Mouse (Mus musculus) neural tube, embryonic 12.5 days (tissue): Measurements from ENCODE around the gene Kazald1. TPM values are rescaled to one million over a fixed set of nuclear protein-coding genes. Genes with fewer than 3 reads are reported as not detected.
A peak's percentile ranks its signal among the peaks of the same experiment; 100 is the strongest.

Source experiments
- ATAC-seq: fragments of 200-750 bp; cut with Nextera tagmentation; 2 replicates; pipeline ENCODE4 v1.8.0; 2017; ENCODE audit warnings: low read depth, mild to moderate bottlenecking, moderate TSS enrichment, moderate library complexity; ENCODE audit not compliant: low FRiP score
- H3K27ac ChIP-seq: fragments of 300-500 bp; sonication (generic); 2 replicates; pipeline ENCODE4 v1.5.1; 2016
- H3K27me3 ChIP-seq: fragments of 300-500 bp; sonication (generic); replicated peaks from 2 replicates; pipeline ENCODE4 v1.6.1; 2016; ENCODE audit warnings: mild to moderate bottlenecking
- H3K36me3 ChIP-seq: fragments of 300-500 bp; sonication (generic); 2 replicates; pipeline ENCODE4 v1.6.1; 2016; ENCODE audit warnings: mild to moderate bottlenecking
- H3K4me1 ChIP-seq: fragments of 300-500 bp; sonication (generic); 2 replicates; pipeline ENCODE4 v1.6.1; 2016
- H3K4me2 ChIP-seq: fragments of 300-500 bp; sonication (generic); replicated peaks from 2 replicates; pipeline ENCODE4 v1.6.1; 2016; ENCODE audit warnings: mild to moderate bottlenecking
- H3K4me3 ChIP-seq: fragments of 300-500 bp; sonication (generic); 2 replicates; pipeline ENCODE4 v1.5.1; 2016
- H3K9ac ChIP-seq: fragments of 300-500 bp; sonication (generic); 2 replicates; pipeline ENCODE4 v1.6.1; 2016; ENCODE audit warnings: mild to moderate bottlenecking
- H3K9me3 ChIP-seq: fragments of 300-500 bp; sonication (generic); 2 replicates; pipeline ENCODE4 v1.6.1; 2016; ENCODE audit warnings: mild to moderate bottlenecking
- WGBS: fragments of 180-500 bp; shearing (Covaris S2); methylation state at CpG from one replicate; pipeline ENCODE4 v1.1.7; 2016; 5-methylcytosine and 5-hydroxymethylcytosine counted together
- polyA plus RNA-seq: library from polyadenylated mRNA; unstranded; fragments of >200 nt; fragmentation: Nextera tagmentation; extraction: Ambion mirVana; gene quantifications from 2 replicates; pipeline ENCODE4 v1.2.1, GENCODE M21; 2016

The Kazald1 gene
- polyA plus RNA-seq, result 0.46 and 0.57 TPM in 2 replicates

GRCm38 (mm10) chr19:45074580-45075322 lies at the start of gene Kazald1:
TSS of gene Kazald1 (plus strand) at chr19:45075241.
- peak; percentile 81 for ATAC-seq
- Histone ChIP-seq H3K4me1 (peaks cover 25% of the 10 kb centered on the region), H3K4me2 (peak within 1 kb of the TSS; percentile 98), H3K27me3 (peaks cover 67% of the 10 kb centered on the region), H3K4me3 (peak within 1 kb of the TSS; percentile 60), H3K27ac (peak within 1 kb of the TSS; percentile 53; the same call in 1 of the 2 replicates), H3K36me3 (no peaks in the 10 kb centered on the region), H3K9me3 (no peaks in the 10 kb centered on the region), H3K9ac (peak within 1 kb of the TSS; percentile 71)
- under 1% methylated on average over 45 of the region's 45 CpGs for WGBS

- 93% methylated on average over 37 of the region's 37 CpGs for WGBS
- Histone ChIP-seq H3K27ac (no peak overlapping the region), H3K9me3 (no peaks in the 10 kb centered on the region), H3K4me3 (no peak overlapping the region), H3K4me1 (peaks cover 21% of the 10 kb centered on the region), H3K36me3 (peaks cover 61% of the 10 kb centered on the region), H3K27me3 (no peaks in the 10 kb centered on the region), H3K4me2 (no peak overlapping the region), H3K9ac (no peak overlapping the region)
- no peak for ATAC-seq
Measured at GRCm38 (mm10) chr19:45025937-45026568, 49.0 kb upstream of the Kazald1 start.

- H3K9ac ChIP-seq, result no peak overlapping the region
- H3K27ac ChIP-seq, result no peak overlapping the region
- no peaks in the 10 kb centered on the region for H3K9me3 ChIP-seq
- H3K4me3 ChIP-seq, result no peak overlapping the region
- H3K4me1 ChIP-seq, result peaks cover 18% of the 10 kb centered on the region
- no peak overlapping the region for H3K4me2 ChIP-seq
- ATAC-seq, result no peak
- WGBS, result 73% methylated on average over 6 of the region's 6 CpGs
- peaks cover 51% of the 10 kb centered on the region for H3K36me3 ChIP-seq
- H3K27me3 ChIP-seq, result no peaks in the 10 kb centered on the region
Measured at GRCm38 (mm10) chr19:45026958-45027670, 47.9 kb upstream of the Kazald1 start.

GRCm38 (mm10) chr19:45027848-45028247 lies 47.2 kb upstream of the Kazald1 start:
- Histone ChIP-seq H3K4me1 (peaks cover 25% of the 10 kb centered on the region), H3K9ac (no peak overlapping the region), H3K27me3 (no peaks in the 10 kb centered on the region), H3K9me3 (no peaks in the 10 kb centered on the region), H3K4me3 (no peak overlapping the region), H3K27ac (no peak overlapping the region), H3K36me3 (peaks cover 47% of the 10 kb centered on the region), H3K4me2 (no peak overlapping the region)
- ATAC-seq, result no peak
- WGBS, result 78% methylated on average over 6 of the region's 6 CpGs

GRCm38 (mm10) chr19:45028746-45029145 lies 46.3 kb upstream of the Kazald1 start:
- no peak overlapping the region for H3K27ac ChIP-seq
- ATAC-seq, result no peak
- H3K9ac ChIP-seq, result no peak overlapping the region
- no peaks in the 10 kb centered on the region for H3K9me3 ChIP-seq
- no peak overlapping the region for H3K4me3 ChIP-seq
- no peaks in the 10 kb centered on the region for H3K27me3 ChIP-seq
- peaks cover 41% of the 10 kb centered on the region for H3K36me3 ChIP-seq
- 66% methylated on average over 19 of the region's 19 CpGs for WGBS
- H3K4me1 ChIP-seq, result peaks cover 28% of the 10 kb centered on the region
- no peak overlapping the region for H3K4me2 ChIP-seq

- no peaks in the 10 kb centered on the region for H3K27me3 ChIP-seq
- H3K9me3 ChIP-seq, result no peaks in the 10 kb centered on the region
- no peak overlapping the region for H3K4me2 ChIP-seq
- peaks cover 28% of the 10 kb centered on the region for H3K4me1 ChIP-seq
- no peak overlapping the region for H3K27ac ChIP-seq
- no peak overlapping the region for H3K9ac ChIP-seq
- H3K4me3 ChIP-seq, result no peak overlapping the region
- 60% methylated on average over 9 of the region's 9 CpGs for WGBS
- H3K36me3 ChIP-seq, result peaks cover 35% of the 10 kb centered on the region
- ATAC-seq, result no peak
Measured at GRCm38 (mm10) chr19:45029571-45029970, 45.5 kb upstream of the Kazald1 start.

GRCm38 (mm10) chr19:45030111-45030510 lies 44.9 kb upstream of the Kazald1 start:
- H3K27ac ChIP-seq, result no peak overlapping the region
- 0 out of 2 replicates have a peak, but pooled peaks have one; percentile 10 for ATAC-seq
- peaks cover 28% of the 10 kb centered on the region for H3K4me1 ChIP-seq
- no peak overlapping the region for H3K9ac ChIP-seq
- H3K4me3 ChIP-seq, result no peak overlapping the region
- WGBS, result 34% methylated on average over 8 of the region's 8 CpGs
- no peaks in the 10 kb centered on the region for H3K9me3 ChIP-seq
- H3K27me3 ChIP-seq, result no peaks in the 10 kb centered on the region
- peaks cover 31% of the 10 kb centered on the region for H3K36me3 ChIP-seq
- H3K4me2 ChIP-seq, result no peak overlapping the region

- peak overlapping the region; percentile 36 for H3K4me2 ChIP-seq
- 0 out of 2 replicates have a peak, but pooled peaks cover 3% of the 10 kb centered on the region for H3K27me3 ChIP-seq
- 41% methylated on average over 20 of the region's 20 CpGs for WGBS
- H3K27ac ChIP-seq, result no peak overlapping the region
- H3K9me3 ChIP-seq, result no peaks in the 10 kb centered on the region
- peaks cover 28% of the 10 kb centered on the region for H3K4me1 ChIP-seq
- no peak overlapping the region for H3K4me3 ChIP-seq
- peak; percentile 34; the same call in 1 of the 2 replicates for ATAC-seq
- H3K9ac ChIP-seq, result no peak overlapping the region
- H3K36me3 ChIP-seq, result peaks cover 22% of the 10 kb centered on the region
Measured at GRCm38 (mm10) chr19:45030746-45031693, 44.0 kb upstream of the Kazald1 start.

- Histone ChIP-seq H3K36me3 (peaks cover 15% of the 10 kb centered on the region), H3K9ac (no peak overlapping the region), H3K4me3 (no peak overlapping the region), H3K9me3 (no peaks in the 10 kb centered on the region), H3K27ac (no peak overlapping the region), H3K27me3 (0 out of 2 replicates have a peak, but pooled peaks cover 3% of the 10 kb centered on the region), H3K4me1 (peaks cover 28% of the 10 kb centered on the region), H3K4me2 (no peak overlapping the region)
- peak; percentile 35; the same call in 1 of the 2 replicates for ATAC-seq
- WGBS, result 21% methylated on average over 4 of the region's 4 CpGs
Measured at GRCm38 (mm10) chr19:45031780-45032179, 43.3 kb upstream of the Kazald1 start.

- Histone ChIP-seq H3K9ac (no peak overlapping the region), H3K4me2 (no peak overlapping the region), H3K4me3 (no peak overlapping the region), H3K27me3 (0 out of 2 replicates have a peak, but pooled peaks cover 3% of the 10 kb centered on the region), H3K9me3 (no peaks in the 10 kb centered on the region), H3K36me3 (peaks cover 6% of the 10 kb centered on the region), H3K27ac (no peak overlapping the region), H3K4me1 (peaks cover 24% of the 10 kb centered on the region)
- ATAC-seq, result no peak
- 48% methylated on average over 17 of the region's 17 CpGs for WGBS
Measured at GRCm38 (mm10) chr19:45032570-45033332, 42.3 kb upstream of the Kazald1 start.

- Histone ChIP-seq H3K9ac (no peak overlapping the region), H3K9me3 (no peaks in the 10 kb centered on the region), H3K4me3 (no peak overlapping the region), H3K36me3 (no peaks in the 10 kb centered on the region), H3K4me1 (peaks cover 20% of the 10 kb centered on the region; the same call in 1 of the 2 replicates), H3K27me3 (peaks cover 18% of the 10 kb centered on the region), H3K27ac (no peak overlapping the region), H3K4me2 (no peak overlapping the region)
- WGBS, result 28% methylated on average over 16 of the region's 16 CpGs
- no peak for ATAC-seq
Measured at GRCm38 (mm10) chr19:45036867-45037266, 38.2 kb upstream of the Kazald1 start.
